Mouse (Mus musculus) heart, adult 9 months (tissue): Measurements from ENCODE around the gene Prss22.
"Not testable (repeated sequence)": the region's sequence is repeated elsewhere in the genome, so short reads cannot be mapped to it uniquely, and the experiment has no call there.

Source experiments
- DNase-seq, 2 experiments: peaks; one replicate each; pipeline ENCODE4 v3.0.0; 2022; ENCODE audit warnings: low spot score in 2 of 2

Prss22 gene

GRCm38 (mm10) chr17:23947486-23947885, 50.4 kb downstream of the Prss22 start:
- not testable (repeated sequence) for DNase-seq
